Mouse (Mus musculus): ENCODE results near the gene Dnmbp.

DNA sequence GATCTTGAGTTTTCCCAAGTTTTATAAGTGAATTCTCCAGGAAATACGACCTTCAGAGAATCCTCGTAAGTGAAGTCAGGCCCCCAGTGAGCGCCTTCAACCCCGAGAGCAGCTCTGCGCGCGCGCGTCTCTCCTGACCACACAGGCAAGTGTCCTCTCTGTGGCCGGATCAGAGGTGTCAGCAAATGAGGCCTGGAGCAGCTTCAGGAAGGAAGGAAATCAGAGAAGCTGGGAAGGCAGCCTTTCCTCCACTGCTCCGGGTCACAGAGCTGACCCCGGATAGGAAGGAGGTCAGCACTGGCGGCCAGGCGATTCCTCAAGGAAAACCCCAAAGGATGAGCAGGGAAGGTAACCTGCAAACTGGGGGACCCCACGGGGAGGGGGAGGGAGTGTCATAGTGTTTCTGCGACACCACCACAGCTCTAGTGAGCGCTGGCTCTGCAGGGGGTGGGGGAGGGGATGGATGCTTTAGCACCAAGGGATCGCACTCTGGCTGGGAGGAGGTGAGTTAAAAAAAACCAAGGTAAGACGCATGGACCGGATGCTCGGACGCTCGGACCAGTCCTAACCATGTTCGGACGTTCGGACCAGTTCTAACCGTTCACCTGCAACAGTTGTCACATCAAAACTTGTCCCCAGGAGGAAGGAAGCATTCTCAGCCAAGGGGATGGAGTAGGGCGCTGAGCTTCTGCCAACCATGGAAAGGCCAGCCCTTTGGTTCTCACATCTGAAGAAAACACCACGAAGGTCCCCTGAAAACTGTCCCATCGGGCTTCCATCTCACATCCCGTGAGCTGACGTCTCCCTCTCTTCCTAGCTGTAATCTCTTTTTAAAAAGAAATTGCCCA is 19.3 kb downstream of the Dnmbp start:
- TF ChIP-seq EP300 (IDR thresholded peaks at IDR 0.05; ENCODE audit: low read depth): no peak
- TF ChIP-seq CTCF (IDR thresholded peaks at IDR 0.05; ENCODE audit: low read depth): no peak

Measured in liver, embryonic 14.5 days (tissue).